Mouse (Mus musculus): Measurements from ENCODE around the gene Cd22.
"Not testable (repeated sequence)": the region's sequence is repeated elsewhere in the genome, so short reads cannot be mapped to it uniquely, and the experiment has no call there.

Gene Cd22

DNA sequence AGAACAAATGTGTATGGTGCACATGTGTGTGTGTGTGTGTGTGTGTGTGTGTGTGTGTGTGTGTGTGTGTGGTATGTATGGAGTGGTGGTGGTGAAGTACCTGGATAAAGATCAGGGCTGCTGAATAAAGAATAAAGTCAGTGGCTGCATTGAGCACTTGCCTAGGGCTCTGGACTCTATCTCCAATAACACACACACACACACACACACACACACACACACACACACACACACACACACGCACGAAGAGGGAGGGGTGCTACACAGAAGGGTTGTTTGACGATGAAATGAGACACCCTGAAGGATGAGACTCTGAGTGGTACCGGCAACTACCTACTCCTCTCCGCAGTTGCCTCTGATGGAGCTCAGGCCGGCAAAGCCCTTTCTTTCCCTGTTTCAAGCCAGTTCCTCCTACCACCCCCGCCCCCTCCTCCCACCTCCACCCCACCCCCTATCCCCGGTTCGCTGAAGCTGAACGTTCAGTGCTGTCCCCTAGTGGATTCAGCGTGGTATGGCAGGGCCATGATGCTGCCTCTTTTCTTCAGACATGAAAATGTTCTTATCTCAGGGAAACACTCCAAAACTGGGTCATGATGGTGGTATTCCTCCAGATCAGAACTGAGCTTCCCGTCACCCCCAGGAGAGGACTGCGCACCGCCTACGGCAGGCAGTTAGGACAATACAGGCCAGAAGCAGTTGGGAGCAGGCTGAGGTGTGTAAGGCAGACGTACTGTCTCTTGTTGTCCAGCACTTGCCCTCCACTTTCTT is 20.3 kb downstream of the Cd22 start:
- DNase-seq = peak; percentile 11

DNA sequence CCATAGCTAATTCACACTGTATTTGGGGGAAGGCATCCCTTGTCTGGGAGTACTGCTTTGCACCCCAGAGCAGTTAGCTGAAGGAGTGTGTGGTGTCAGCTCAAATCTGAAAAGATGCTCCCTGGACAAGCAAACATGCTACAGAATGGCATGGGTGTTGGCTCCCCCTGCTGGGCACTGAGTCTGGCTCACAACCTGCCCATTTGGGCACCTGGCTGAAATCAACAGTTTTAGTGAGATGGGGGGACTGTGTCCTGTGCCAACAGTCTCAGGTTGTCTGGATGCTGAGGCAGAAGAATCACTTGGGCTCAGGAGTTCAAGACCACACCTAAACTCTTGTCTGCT is 20.9 kb downstream of the Cd22 start:
- peak; percentile 8 for DNase-seq

DNA sequence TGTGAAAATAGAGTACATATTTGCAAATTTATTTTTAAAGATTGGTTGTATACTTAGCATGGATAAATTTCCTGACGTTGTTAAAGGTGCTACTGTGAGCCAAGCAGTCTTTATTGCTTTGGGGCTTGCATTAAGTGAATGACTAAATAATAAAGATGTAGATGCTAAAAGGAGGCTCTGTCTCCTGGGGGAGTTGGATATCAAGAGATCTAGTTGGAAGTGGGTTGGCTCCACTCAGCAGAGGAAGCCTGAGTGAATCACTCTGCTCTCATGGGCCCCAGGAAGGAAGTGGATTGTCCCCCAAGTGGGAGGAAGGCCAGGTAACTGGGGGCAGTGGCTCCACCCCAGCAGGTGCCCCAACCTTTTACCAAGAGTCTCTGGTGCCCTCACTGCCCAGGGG is 22.4 kb downstream of the Cd22 start:
- DNase-seq = no peak

DNA sequence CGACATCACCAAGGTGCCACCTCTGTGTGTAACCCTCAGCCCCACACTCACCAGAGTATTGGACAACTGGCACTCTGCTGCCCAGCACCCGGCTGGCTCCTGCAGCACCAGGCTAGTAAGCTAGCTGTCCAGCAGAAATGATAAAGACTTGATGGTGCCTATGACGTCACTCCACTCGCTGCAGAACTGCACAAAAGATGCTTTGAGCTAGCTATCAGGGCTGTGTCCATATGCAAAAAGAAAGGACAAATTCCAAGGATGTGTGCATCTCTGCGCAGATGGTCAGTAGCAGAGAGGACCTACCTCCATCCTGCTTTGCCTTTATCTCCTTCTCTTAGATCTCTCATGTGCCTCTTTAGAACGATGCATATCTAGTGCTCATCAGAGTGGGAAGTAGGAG is 24.1 kb downstream of the Cd22 start, which contains the start of gene Ffar3:
Ffar3 (minus strand) TSS at position 101 of the 400 bp plus-strand sequence.
- DNase-seq = no peak

DNA sequence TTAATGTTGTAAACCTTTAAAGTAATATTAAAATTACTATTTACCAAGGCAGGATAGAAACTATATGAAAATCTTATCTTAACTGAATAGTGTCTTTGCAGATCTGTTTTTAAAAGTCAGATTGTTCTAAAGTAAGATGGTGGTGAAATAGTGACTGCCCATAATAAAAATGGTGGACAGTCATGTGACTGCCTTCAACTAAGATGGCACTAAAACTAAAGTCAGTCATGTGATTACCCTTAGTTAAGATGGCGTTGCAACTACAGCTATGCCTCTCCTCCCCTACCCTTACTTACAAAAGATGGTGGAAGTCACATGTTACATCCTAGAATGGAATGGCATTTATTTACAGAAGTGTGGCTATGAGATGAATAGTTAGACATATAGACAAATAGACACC is 28.7 kb downstream of the Cd22 start:
- DNase-seq = no peak

DNA sequence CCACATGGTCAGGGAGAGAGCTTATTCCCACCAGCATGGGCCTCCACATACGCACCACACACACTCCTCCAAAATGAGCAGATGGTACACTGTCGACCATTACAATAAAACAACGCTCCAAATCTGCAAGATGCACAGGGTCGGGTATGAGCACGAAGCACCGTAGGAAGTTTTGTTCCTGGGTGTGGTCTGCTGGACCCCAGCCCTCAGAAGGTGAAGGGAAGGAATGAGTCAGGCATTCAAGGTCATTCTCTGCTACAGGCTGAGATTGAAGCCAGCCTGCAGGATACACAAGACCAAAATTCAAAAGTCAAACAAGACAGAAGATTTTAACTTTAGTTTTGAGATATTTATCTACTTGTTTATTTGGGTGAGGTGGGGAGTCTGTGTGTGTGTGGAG is 32.2 kb downstream of the Cd22 start:
- no peak for DNase-seq

DNA sequence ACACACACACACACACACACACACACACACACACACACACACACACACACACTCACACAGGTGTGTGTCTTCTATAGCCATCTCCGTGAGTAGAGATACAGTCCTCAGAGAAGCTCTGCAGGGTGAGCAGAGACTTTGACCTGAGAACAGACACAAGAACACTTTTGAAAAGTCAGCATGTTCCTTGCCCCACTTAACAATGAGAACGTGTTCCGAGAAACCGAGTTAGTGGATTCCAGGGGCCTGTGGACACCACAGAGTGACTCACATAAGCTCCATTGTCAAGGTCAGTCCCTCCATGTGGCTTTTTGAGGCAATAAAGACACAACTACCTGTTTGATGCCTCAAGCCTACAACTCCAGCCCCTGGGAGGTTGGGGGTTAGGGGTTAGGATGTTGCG is 32.8 kb downstream of the Cd22 start:
- DNase-seq = no peak

DNA sequence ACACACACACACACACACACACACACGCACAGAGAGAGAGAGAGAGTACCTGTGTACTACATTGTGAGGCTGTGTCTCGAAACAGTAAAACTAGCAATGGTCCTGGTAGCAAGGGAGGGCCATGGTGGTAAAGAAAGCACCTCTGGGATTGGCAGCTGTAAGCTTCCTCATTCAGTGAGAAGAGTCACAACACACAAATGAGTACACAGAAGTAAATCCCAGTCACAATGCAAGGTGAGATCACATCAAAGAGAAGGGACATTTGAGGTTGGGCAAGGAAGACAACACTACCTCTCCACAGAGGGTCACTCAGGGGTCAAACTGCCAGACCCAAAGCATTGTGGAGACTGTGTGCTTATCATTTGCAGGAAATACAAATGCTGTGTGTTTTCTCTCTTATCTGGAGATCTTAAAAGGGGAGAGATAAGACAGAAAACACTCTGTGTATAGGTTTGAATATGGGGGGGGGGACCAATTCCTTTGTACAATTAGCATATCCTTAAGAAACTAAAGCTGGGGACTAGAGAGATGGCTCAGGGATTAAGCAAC is 33.6 kb downstream of the Cd22 start:
- no peak for DNase-seq

DNA sequence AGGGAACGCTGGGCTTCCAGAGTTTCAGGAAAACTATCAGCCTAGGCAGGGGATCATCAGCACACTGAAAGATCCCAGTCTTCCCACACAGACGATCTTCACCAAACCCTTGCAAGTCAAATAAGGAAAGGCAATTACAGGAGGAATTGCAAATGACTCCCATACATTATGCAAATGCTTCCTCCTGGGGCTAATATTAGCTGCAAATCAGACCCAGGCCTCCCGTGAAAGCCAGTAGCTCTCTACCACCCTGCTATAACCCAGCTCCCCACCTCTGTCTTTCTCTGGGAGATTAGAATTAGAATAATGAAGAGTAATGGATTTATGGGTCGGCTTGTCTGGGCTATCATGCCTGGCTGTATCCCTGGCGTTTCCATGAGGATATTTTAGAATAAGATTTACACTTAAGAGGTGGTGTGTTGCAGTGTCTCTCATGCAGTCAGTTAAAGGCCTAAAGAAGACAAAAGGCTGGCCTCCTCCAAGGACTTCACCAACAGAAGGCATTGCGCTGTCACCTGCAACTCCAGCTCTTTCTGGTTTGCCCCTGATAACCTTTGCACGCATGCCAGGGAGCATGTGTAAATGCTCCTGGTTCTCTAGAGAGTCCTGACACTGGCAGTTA is 35.4 kb downstream of the Cd22 start:
- no peak for DNase-seq

DNA sequence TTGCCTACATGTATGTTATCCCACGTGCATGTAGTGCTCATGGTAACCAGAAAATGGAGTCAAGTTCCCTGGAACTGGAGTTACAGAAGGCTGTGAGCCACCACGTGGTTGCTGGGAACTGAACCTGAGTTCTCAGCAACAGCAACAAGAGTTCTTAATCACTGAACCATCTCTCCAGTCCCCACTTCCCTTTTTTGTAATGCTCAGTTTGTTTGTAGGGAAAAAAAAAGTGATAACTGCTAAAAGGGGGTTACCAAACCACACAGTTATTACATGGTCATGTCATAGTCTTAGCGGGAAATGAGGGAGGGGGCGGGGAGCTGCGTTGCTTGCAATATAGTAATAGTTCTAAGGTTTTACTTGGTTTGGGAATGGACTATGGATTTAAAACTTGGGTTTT is 38.0 kb downstream of the Cd22 start:
- DNase-seq = no peak

DNA sequence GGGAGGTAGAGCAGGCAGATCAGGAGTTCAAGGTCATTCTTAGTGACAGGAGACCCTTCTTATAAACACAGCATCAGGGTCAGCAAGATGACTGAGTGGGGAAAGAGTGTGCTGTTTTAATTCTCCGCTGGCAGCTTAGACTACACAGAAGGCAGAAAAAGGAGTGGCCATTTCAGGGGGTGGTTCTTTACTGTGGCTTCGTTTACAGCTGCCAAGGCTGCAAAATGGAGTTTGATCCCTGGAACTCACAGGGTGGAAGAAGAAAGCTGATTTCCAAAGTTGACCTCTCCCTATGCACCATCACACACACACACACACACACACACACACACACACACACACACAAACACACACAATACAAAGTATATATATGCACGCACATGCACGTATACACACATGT is 38.8 kb downstream of the Cd22 start:
- DNase-seq = no peak

DNA sequence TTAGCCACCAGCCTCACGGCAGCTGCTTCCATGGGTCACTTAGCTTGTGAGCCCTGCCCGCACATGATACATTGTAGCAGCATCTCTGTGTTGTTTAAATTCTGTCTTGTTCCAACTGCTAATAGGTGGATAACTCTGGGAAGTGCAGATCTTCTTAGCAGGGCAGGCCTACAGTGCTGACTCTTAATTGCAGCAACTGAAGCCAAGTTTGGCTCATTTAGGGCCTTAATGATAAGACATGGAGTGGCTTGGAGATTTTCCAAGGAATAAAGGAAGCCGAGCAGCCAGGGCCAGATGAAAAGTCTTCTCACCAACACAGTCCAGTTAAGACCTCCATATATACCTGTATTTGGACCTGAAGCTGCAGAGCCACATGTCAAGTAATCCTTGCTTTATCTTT is 39.8 kb downstream of the Cd22 start:
- no peak for DNase-seq

DNA sequence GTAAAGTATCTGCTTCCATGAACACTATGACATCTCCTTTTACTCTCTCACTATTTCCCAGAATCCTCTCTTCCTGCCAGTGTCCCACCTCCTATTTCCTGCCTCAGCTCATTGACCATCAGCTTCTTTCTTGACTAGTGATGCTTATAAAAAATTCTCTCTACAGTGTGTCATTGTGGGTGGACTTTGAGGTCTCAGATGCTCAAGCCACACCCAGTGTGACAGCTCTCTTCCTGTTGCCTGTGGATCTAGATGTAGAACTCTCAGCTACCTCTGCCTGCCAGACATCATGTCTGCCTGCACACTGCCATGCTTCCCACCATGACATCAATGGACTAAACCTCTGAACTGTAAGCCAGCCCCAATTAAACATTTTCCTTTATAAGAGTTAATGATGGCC is 42.9 kb downstream of the Cd22 start:
- no peak for DNase-seq

DNA sequence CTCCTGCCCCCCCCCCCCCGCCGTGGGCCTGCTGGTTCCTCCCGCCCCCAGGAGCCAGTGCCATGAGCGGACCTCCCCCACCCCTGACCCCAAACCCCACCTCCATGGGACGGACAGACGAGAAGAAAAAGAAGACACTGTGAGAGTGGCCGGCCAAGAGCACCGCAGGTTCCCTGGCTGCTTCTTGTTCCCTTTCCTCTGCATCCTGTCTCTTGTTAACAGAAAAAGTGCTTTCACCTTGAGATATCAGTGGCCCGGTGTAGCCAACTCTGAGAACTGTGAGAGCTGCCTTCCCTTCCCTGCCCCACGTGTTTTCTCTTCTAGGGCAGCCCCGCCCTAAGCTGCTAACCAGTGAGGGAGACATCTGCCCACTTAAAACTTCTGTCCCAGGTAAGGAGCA is 47.5 kb downstream of the Cd22 start:
- not testable (repeated sequence) for DNase-seq

DNA sequence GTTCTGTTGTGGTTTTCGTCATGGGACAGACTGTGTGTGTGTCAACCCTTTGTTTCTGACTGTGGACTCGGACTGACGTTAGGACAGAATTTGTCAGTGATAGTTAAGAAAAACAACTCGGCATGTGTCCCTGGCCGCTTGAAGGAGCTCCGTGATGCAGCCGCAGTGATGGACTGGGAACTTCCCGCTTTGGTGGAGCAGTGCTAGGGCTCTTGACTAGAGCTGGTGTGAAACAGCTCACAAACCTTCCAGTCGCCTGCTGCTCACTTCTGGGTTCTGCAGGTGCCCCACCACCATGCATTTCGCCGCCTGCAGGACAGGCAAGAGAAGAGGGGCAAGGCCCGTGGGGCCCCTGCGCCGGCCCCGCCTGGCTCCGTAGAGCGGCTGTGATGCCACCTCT is 47.9 kb downstream of the Cd22 start:
- no peak for DNase-seq

DNA sequence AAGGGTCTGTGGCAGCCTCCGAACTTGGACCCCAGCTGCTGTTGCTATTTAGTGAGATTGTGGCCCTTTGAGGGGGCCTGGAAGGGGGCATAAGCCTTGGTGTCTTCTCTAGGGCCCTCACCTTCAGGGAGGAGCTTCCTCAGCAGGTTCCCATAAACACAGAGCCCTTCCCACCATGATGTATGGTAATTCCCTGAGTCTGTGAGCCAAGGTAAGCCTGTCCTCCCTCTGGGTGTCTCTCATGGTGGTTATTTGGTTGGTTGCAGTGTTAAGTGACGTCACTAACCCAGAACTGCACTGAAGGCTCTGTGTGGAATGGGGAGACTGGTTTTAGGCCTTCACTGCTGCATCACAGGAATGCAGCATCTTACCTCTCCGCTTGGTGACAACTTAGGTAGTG is 50.7 kb downstream of the Cd22 start:
- DNase-seq = no peak

DNA sequence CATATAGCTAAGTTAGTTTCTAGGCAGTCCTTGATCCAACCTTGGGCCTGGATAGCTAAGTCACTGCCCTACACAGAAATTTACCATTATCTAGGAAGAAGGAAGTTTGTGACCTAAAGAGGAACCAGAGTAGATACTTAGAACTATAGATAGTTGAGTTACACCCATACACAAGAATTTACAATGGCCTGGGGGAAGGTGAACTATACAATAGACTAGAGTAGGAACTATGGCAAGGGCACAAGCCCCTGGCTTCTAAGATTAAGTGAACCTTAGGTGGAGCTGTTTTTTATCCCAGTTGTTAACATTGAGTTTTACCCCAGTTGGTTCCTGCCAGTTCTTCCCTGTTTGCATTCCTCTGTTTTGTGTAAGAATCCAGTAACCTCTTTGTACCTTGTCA is 51.3 kb downstream of the Cd22 start:
- DNase-seq = not testable (repeated sequence)

DNA sequence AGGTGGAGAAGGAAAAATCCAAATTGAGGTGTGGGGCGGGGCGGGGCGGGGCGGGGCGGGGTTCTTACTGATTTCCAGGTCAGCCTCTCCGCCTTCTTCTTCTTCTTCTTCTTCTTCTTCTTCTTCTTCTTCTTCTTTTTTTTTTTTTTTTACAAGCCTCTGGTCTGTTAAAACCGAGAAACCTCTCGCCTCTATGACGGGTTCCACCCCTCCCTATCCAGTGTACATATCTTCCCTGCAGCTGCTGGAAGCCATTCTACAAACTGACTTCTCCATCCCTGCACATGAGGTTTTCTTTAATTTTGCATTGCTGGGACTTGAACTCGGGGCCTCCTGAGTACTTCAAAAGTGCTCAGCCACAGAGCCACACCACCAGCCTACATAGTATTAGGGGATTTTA is 53.5 kb downstream of the Cd22 start:
- no peak for DNase-seq

DNA sequence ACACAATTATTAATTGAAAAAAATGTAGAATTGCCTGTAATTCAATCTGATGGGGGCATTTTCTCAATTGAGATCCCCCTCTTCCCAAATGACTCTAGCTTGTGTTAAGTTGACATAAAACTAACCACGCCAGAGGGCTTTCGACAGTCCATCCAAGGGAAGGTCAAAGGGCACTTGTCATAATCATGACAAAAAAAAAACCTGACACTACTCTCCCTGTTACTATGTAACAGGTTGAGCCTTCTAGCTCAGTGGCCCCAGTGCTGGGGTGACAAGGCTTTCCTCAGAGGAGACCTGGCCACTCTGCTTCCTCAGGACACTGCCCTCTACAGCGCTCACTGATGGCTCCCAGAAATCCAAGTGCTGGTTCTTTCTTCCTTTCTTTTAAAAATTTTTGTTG is 55.8 kb downstream of the Cd22 start:
- no peak for DNase-seq

DNA sequence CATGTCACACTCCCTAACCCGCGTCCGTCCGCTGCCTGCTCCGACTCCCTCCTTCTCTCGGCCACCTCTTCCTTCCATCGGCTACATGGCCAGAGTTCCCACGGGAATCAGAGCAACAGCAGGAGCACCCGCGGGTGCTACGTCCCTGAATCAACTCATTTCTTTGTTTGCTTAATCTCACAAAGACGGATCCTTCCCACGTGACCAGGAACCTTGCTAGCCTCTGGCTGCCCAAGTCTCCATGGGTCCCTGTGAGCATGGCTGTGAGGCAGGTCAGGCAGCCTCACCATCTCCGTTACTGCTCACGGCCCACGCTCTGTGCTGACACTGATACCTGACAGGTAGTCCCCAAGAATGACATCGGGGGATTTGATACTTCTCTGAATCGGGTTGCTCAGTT is 56.5 kb downstream of the Cd22 start, which contains the start of gene Ffar2:
Ffar2 (minus strand) TSS at position 101 of the 400 bp plus-strand sequence.
- no peak for DNase-seq

DNA sequence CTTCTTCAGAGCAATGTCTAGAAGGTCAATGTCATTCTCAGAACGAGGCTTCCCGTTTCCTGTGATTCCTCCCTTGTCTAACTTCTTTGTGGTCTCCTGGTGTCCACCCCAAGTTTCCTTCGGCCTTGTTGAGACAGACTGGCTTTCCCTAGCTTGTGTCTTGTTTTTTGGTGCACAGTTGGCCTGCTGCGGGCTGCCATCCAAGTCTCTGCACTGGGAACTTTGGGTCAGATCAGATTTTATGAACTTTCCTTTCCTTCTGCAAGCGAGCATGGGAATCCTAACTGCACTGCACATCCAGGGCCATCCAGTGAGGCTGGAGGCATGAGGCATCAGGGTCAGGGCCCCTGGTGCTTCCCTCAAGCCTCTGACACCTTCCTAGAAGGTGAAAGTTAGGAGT is 58.6 kb downstream of the Cd22 start:
- no peak for DNase-seq

DNA sequence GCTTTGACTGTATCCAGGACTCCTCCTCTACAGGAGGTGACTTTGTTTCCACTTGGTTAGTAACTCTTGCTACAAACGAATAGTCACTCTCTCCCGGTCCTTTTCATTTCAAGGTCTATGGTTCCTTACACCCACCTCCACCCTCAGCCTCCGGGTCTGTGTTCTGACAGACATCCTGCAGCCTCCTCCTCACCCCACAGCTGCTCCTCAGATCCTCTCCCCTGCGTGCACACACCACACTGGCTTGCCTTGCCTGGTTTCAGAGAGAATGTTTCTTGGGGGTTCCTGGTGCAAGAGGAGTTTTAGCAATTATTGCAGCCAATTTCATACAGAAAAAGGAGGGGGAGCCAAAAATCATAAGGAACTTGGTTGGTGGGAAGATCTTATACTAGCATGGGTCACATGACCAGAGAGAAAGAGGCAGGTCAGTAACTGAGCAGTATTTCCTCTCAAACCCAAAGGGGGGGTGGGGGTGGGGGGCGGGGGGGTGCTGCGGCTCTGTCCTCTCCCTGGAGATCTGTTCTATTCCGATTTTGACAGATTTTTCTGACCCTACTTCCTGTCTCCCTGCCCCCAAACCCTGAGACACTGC is 59.2 kb downstream of the Cd22 start:
- DNase-seq = no peak

DNA sequence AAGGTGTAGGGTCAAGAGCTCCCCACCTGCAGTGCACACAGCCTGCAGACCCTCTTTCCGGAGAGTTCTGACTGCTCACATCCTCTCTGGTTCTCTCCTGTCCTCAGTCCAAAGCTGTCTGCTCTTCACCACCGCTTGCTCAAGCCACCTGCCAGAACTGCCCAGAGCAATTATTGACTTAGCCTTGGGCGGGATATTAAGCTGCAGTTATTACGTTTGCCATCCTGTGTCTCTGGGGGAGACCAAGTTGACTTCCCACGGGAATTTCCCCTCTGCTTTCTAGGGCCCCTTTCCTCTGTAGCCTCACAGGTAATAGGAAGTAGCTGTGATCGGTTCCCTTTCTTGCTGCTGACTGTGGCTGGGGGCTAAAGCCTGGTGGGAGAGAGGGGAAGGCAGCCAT is 60.0 kb downstream of the Cd22 start:
- no peak for DNase-seq
